Mouse (Mus musculus) hindbrain, embryonic 15.5 days (tissue): Measurements from ENCODE around the gene Rpl4. TPM values are rescaled to one million over a fixed set of nuclear protein-coding genes. Genes with fewer than 3 reads are reported as not detected.
A peak's percentile ranks its signal among the peaks of the same experiment; 100 is the strongest.
"Not testable (repeated sequence)": the region's sequence is repeated elsewhere in the genome, so short reads cannot be mapped to it uniquely, and the experiment has no call there.

Experiments used
- ATAC-seq: fragments of 200-750 bp; cut with Nextera tagmentation; 2 replicates; pipeline ENCODE4 v1.8.0; 2017; ENCODE audit warnings: low read depth, moderate number of reproducible peaks, moderate TSS enrichment; ENCODE audit not compliant: low FRiP score
- H3K27ac ChIP-seq: fragments of 300-500 bp; sonication (generic); replicated peaks from 2 replicates; pipeline ENCODE4 v1.5.1; 2015; ENCODE audit warnings: mild to moderate bottlenecking, inconsistent platforms
- H3K27me3 ChIP-seq: fragments of 300-500 bp; sonication (generic); 2 replicates; pipeline ENCODE4 v1.6.1; 2015; ENCODE audit warnings: control low read depth, inconsistent platforms
- H3K36me3 ChIP-seq: fragments of 300-500 bp; sonication (generic); 2 replicates; pipeline ENCODE4 v1.6.1; 2015; ENCODE audit warnings: control low read depth, inconsistent platforms
- H3K4me1 ChIP-seq: fragments of 300-500 bp; sonication (generic); replicated peaks from 2 replicates; pipeline ENCODE4 v1.6.1; 2015; ENCODE audit warnings: control low read depth, inconsistent platforms
- H3K4me2 ChIP-seq: fragments of 300-500 bp; sonication (generic); 2 replicates; pipeline ENCODE4 v1.6.1; 2015; ENCODE audit warnings: moderate library complexity, mild to moderate bottlenecking, inconsistent platforms
- H3K4me3 ChIP-seq: fragments of 300-500 bp; sonication (generic); 2 replicates; pipeline ENCODE4 v1.5.1; 2015; ENCODE audit warnings: mild to moderate bottlenecking, inconsistent platforms
- H3K9ac ChIP-seq: fragments of 300-500 bp; sonication (generic); 2 replicates; pipeline ENCODE4 v1.6.1; 2015; ENCODE audit warnings: inconsistent platforms
- H3K9me3 ChIP-seq: fragments of 300-500 bp; sonication (generic); 2 replicates; pipeline ENCODE4 v1.6.1; 2016; ENCODE audit warnings: control low read depth, inconsistent platforms
- WGBS: fragments of 180-500 bp; shearing (Covaris S2); methylation state at CpG from one replicate; pipeline ENCODE4 v1.1.7; 2015; 5-methylcytosine and 5-hydroxymethylcytosine counted together
- polyA plus RNA-seq: library from polyadenylated mRNA; unstranded; fragments of >200 nt; fragmentation: Nextera tagmentation; extraction: Ambion mirVana; gene quantifications from 2 replicates; pipeline ENCODE4 v1.2.1, GENCODE M21; 2015

The Rpl4 gene
- polyA plus RNA-seq, 1 experiment from 2014 or later: 562 TPM

DNA sequence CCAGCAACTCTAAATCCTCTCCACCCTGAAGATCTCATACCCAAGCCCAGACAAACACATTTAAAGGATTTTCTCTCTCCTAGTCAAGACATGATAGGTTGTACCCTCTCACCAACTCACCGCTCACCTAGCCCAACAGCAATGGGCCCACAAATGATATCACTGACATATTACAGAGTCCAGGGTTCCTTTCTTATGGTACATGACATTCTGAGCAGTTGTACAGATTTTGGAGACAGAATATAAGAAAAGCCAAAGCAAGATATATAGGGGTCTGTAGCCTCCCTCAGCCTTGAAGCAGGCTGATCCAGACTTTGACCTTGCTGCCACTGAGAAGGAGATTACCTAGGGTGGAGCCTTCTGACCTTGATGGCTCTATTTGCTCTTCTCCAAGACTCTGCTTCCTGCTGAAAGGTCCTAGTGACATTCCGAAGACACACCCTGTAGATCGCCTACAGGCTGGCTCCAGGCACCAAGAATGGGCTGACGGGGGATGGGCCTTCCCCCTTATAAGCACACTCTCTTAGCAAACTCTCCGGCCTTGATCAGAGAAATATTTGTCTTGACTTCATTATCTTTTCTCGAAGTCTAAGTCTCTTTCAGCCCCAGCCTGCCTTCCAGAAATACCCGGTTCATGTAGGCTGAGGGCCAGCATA lies 25.7 kb downstream of the Rpl4 start:
- not testable (repeated sequence) for H3K9ac ChIP-seq, H3K27me3 ChIP-seq, H3K4me1 ChIP-seq, H3K27ac ChIP-seq, ATAC-seq, H3K36me3 ChIP-seq, H3K4me2 ChIP-seq, H3K9me3 ChIP-seq, H3K4me3 ChIP-seq
- WGBS: 93% methylated on average over 7 of the region's 7 CpGs

DNA sequence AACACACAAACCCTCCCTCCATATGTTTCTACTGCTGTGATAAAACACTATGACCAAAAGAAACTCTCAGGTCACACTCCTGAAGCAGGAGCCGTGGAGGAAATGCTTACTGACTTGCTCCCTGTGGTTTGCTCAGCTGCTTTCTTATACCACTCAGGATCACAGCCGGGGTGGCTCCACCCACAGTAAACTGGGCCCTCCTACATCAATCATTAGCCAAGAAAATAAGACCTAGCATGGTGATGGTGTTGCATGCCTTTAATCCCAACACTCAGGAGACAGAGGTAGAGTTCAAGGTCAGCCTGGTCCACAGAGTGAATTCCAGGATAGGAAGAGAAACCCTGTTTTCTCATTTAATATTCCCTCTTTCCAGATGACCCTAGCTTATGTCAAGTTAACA lies 26.7 kb downstream of the Rpl4 start:
- WGBS: 84% methylated on average over 2 of the region's 2 CpGs
- Histone ChIP-seq H3K4me3 (no peak overlapping the region), H3K27me3 (no peaks in the 10 kb centered on the region), H3K27ac (no peak overlapping the region), H3K4me1 (no peaks in the 10 kb centered on the region), H3K4me2 (no peak overlapping the region), H3K36me3 (peaks cover 6% of the 10 kb centered on the region; the same call in 1 of the 2 replicates), H3K9me3 (no peaks in the 10 kb centered on the region), H3K9ac (no peak overlapping the region)
- no peak for ATAC-seq

DNA sequence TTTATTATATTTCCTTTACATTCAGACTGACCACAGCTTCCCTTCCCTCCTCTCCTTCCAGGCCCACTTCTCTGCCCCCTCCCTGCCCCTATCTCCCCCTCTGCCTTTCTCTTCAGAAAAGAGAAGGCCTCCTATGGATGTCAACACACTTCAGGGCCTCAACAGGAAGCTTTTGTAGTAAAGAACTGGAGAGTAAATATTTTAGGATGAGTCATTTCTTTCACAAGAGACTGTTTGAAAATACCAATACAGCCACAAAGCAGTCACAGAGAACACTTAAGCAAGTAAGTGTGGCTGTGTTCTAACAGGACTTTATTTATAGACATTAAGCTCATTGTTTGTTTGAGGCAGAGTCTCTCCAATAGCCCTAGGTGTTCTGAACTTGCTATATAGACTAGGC lies 29.2 kb downstream of the Rpl4 start:
- no peak overlapping the region for H3K4me3 ChIP-seq
- H3K4me2 ChIP-seq: no peak overlapping the region
- no peaks in the 10 kb centered on the region for H3K4me1 ChIP-seq
- H3K9me3 ChIP-seq: no peaks in the 10 kb centered on the region
- no peaks in the 10 kb centered on the region for H3K27me3 ChIP-seq
- ATAC-seq: no peak
- H3K27ac ChIP-seq: no peak overlapping the region
- peaks cover 8% of the 10 kb centered on the region; the same call in 1 of the 2 replicates for H3K36me3 ChIP-seq
- H3K9ac ChIP-seq: no peak overlapping the region

DNA sequence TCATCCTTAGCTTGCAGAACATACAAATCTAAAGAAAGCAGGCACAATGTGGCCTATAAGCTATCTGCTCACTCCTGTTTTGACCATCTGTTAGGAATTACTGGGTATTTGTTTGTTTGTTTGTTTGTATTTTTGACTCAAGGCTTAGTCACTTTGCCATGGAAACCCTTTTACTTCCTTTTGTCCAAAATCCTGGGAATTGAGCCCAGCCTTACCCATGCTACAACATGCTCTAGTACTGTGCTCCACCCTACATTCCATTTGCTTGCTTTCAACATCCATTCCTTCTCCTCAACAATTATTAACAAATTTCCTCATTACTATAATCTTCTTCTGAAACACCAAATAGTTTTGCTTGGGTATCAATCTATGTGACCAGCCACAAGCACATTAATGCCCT lies 29.7 kb downstream of the Rpl4 start:
- Histone ChIP-seq H3K4me3 (no peak overlapping the region), H3K9me3 (no peaks in the 10 kb centered on the region), H3K9ac (no peak overlapping the region), H3K4me1 (no peaks in the 10 kb centered on the region), H3K4me2 (no peak overlapping the region), H3K27ac (no peak overlapping the region), H3K36me3 (peaks cover 8% of the 10 kb centered on the region; the same call in 1 of the 2 replicates), H3K27me3 (no peaks in the 10 kb centered on the region)
- ATAC-seq: no peak

DNA sequence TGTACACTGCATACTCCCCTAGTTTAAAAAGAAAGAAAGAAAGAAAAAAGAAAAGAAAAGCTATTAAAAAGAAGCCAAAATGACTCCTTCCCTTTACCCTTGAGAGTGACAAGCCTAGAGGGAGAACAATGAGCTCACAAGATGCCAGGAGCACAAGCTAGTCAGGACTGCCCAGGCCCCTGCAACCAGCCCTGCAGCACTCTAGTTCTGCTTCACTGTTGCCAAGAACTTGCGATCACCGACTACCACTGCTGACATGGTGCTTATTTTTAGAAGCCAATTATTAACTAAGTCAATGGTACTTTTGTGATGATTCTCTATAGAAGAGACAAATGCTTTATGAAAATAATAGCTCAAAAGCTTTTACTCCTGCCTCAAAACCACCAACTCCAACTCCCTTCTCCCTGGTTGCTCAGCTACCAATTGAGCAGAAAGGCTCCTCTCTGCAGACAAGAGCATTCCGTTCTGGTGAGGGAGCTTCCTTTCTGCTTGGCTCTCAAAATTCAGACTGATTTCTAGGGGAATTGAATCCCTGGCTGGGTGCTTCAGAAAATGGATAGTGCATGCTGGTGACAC lies 34.4 kb downstream of the Rpl4 start:
- 78% methylated on average over 3 of the region's 3 CpGs for WGBS
- H3K4me1 ChIP-seq: no peaks in the 10 kb centered on the region
- peaks cover 8% of the 10 kb centered on the region; the same call in 1 of the 2 replicates for H3K36me3 ChIP-seq
- peak overlapping the region; percentile 38; the same call in 1 of the 2 replicates for H3K27ac ChIP-seq
- no peak overlapping the region for H3K9ac ChIP-seq
- no peak overlapping the region for H3K4me3 ChIP-seq
- H3K4me2 ChIP-seq: no peak overlapping the region
- H3K27me3 ChIP-seq: no peaks in the 10 kb centered on the region
- no peaks in the 10 kb centered on the region for H3K9me3 ChIP-seq
- ATAC-seq: no peak

DNA sequence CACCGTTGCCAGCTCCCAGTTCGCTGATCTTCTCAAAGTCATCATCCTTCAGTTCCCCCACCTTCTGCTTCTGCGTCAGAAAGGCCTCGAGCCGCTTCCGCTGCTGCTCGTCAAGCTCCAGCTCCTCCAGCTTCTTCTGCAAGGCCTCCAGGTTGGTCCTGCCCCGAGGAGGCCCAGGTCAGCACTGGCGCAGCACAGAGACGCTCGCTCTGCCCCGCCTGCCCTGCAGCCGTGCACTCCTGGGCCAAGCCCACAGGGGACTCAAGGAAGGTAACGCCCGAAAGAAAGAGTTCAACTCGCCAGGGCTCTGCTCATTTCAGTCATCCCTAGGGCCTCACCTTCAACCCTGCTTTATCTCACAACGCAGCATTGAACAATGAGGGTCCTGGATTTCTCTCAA lies 41.3 kb downstream of the Rpl4 start:
- WGBS: 90% methylated on average over 17 of the region's 17 CpGs
- Histone ChIP-seq H3K4me3 (no peak overlapping the region), H3K4me2 (no peak overlapping the region), H3K4me1 (no peaks in the 10 kb centered on the region), H3K9ac (no peak overlapping the region), H3K27me3 (no peaks in the 10 kb centered on the region), H3K36me3 (no peaks in the 10 kb centered on the region), H3K27ac (no peak overlapping the region), H3K9me3 (no peaks in the 10 kb centered on the region)
- ATAC-seq: no peak

DNA sequence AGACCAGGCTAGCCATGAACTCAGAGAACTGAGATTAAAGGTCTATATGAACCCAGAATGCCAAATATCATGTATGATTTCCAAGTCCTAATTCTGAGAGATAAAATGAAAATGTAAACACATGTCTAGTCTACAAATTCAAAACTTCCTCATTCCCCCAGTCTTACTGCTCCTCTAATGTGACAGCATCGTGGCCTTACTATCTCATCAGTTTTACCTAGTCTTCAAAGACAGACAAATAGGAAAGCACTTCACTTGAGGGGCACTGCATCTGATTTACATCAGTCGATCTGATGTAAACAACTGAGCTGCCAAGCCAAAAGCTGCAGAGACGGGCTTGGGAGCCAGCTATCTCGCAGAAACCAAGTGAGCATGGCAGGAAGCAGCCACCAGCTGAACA lies 42.9 kb downstream of the Rpl4 start:
- no peak for ATAC-seq
- 74% methylated on average over 4 of the region's 4 CpGs for WGBS
- Histone ChIP-seq H3K27ac (no peak overlapping the region), H3K4me2 (no peak overlapping the region), H3K27me3 (no peaks in the 10 kb centered on the region), H3K4me3 (no peak overlapping the region), H3K36me3 (no peaks in the 10 kb centered on the region), H3K9me3 (no peaks in the 10 kb centered on the region), H3K9ac (no peak overlapping the region), H3K4me1 (no peaks in the 10 kb centered on the region)

DNA sequence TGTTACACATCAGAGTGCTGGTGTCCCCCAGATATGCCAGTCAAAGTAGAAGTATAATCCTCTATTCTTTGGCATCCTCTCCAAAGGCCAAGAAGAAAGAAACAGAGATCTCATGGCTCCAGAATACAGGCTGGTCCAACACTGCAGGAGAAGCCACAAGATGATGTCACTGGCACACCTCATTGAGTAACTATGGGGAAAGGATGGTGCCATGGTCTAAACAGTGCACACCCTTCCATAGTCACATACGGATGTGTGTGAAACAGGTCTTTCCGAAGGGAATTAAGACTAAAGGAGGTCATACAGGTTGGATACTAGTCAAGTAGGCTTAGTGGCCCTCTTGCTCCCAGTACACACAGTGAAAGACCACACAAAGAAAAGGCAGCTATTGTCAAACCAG lies 43.5 kb downstream of the Rpl4 start:
- WGBS: 92% methylated on average over 2 of the region's 2 CpGs

DNA sequence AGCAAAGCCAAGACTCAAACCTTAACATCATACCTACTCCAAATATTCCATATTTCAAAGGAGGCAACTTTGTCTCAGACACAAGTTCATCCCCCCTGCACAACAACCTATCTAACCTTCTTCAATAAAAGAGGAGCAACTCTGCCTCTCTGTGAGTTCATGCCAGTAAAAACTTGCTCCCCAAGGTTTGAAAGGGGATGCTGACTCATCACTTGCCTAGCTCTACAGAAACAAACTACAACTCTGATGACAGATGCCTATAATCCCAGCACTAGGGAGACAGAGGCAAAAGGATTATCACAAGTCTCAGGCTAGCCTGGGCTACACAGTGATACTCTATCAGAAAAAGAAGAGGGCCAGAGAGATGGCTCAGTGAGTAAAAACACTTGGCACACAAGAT lies 44.7 kb downstream of the Rpl4 start:
- ATAC-seq: no peak
- Histone ChIP-seq H3K27ac (no peak overlapping the region), H3K27me3 (no peaks in the 10 kb centered on the region), H3K4me1 (no peaks in the 10 kb centered on the region), H3K4me3 (no peak overlapping the region), H3K36me3 (no peaks in the 10 kb centered on the region), H3K4me2 (no peak overlapping the region), H3K9ac (no peak overlapping the region), H3K9me3 (no peaks in the 10 kb centered on the region)

More for the DNA sequence above, 43.5 kb downstream of the Rpl4 start:
- Histone ChIP-seq H3K4me3 (no peak overlapping the region), H3K9ac (no peak overlapping the region), H3K27me3 (no peaks in the 10 kb centered on the region), H3K4me1 (no peaks in the 10 kb centered on the region), H3K27ac (no peak overlapping the region), H3K9me3 (no peaks in the 10 kb centered on the region), H3K4me2 (no peak overlapping the region), H3K36me3 (no peaks in the 10 kb centered on the region)
- no peak for ATAC-seq

DNA sequence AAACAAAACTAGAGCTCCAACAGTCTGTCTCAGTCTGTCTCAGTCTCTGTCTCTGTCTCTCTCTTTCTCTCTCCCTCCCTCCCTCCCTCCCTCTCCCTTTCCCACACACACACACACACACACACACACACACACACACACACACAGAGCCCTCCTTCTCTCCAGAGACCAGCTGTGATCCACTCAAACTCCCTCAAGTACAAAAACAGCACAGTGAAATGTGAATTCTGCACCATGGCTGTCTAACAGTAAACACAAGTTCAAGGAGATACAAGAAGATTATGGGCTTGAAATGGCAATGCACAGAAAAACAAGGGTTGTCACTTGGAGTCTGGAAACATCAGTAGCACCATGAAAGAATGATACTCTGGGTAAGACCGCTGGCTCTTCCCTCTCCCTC lies 46.1 kb downstream of the Rpl4 start:
- 71% methylated on average over 1 of the region's 1 CpGs for WGBS
- Histone ChIP-seq H3K27ac (no peak overlapping the region), H3K4me1 (no peaks in the 10 kb centered on the region), H3K9me3 (no peaks in the 10 kb centered on the region), H3K4me2 (no peak overlapping the region), H3K27me3 (no peaks in the 10 kb centered on the region), H3K9ac (no peak overlapping the region), H3K36me3 (no peaks in the 10 kb centered on the region), H3K4me3 (no peak overlapping the region)
- no peak for ATAC-seq

DNA sequence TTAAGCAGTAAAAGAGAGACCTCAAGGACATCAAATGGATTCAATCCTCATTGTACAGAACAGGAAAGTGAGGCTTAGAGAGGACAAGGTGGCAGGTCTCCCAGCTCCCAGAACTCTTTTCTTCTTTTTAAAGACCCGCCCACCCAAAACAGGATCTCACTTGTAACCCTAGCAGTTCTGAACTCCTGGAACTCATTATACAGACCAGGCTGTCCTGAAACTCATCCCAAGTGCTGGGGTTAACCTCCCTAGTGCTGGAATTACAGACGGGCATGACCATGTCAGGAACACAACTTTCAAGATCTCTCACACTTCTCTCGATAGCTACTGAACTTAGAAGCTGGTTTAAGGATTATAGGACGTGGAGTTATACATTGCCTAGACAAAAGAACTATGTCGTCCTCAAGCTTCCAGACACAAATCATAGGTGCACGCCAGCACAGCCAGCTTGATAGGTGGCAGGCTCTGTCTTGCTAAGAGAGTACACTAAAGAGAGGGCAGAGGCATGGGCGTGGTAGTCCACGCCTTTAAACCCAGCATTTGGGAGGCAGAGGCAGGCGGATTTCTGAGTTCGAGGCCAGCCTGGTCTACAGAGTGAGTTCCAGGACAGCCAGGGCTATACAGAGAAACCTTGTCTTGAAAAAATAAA lies 46.7 kb downstream of the Rpl4 start:
- no peaks in the 10 kb centered on the region for H3K27me3 ChIP-seq
- no peak overlapping the region for H3K27ac ChIP-seq
- no peaks in the 10 kb centered on the region for H3K36me3 ChIP-seq
- no peak overlapping the region for H3K4me3 ChIP-seq
- no peak overlapping the region for H3K4me2 ChIP-seq
- no peaks in the 10 kb centered on the region for H3K4me1 ChIP-seq
- no peak for ATAC-seq
- WGBS: 95% methylated on average over 10 of the region's 10 CpGs
- no peak overlapping the region for H3K9ac ChIP-seq
- no peaks in the 10 kb centered on the region for H3K9me3 ChIP-seq

DNA sequence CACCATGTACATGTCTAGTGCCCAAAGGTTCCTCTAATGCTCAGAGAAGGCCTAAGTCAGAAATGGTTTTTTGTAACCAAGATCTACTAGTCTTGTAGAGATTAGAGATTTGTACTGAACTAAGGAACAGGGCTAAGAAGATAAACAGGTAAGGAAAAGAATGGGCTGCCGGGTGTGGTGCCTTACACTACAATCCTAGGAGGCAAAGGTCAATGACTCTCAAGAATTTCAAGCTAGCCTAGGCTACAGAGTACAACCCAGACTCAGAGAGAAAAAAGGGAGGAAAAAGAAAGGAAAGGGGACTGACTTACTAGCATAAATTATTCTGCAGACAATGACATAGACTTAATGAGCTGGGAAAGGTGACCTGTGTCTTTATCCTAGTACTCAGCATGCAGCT lies 47.4 kb downstream of the Rpl4 start:
- Histone ChIP-seq H3K4me1 (no peaks in the 10 kb centered on the region), H3K4me3 (no peak overlapping the region), H3K9ac (no peak overlapping the region), H3K9me3 (no peaks in the 10 kb centered on the region), H3K27me3 (no peaks in the 10 kb centered on the region), H3K27ac (no peak overlapping the region), H3K4me2 (no peak overlapping the region), H3K36me3 (no peaks in the 10 kb centered on the region)
- ATAC-seq: no peak
- WGBS: 64% methylated on average over 1 of the region's 1 CpGs
